Mouse (Mus musculus): ENCODE measurements around the gene Ptk7. TPM values are rescaled to one million over a fixed set of nuclear protein-coding genes. Genes with fewer than 3 reads are reported as not detected.

Gene Ptk7
- 26.9 and 28.8 TPM in 2 replicates for polyA plus RNA-seq (2015; fragmentation: Nextera tagmentation; extraction: Ambion mirVana)

DNA sequence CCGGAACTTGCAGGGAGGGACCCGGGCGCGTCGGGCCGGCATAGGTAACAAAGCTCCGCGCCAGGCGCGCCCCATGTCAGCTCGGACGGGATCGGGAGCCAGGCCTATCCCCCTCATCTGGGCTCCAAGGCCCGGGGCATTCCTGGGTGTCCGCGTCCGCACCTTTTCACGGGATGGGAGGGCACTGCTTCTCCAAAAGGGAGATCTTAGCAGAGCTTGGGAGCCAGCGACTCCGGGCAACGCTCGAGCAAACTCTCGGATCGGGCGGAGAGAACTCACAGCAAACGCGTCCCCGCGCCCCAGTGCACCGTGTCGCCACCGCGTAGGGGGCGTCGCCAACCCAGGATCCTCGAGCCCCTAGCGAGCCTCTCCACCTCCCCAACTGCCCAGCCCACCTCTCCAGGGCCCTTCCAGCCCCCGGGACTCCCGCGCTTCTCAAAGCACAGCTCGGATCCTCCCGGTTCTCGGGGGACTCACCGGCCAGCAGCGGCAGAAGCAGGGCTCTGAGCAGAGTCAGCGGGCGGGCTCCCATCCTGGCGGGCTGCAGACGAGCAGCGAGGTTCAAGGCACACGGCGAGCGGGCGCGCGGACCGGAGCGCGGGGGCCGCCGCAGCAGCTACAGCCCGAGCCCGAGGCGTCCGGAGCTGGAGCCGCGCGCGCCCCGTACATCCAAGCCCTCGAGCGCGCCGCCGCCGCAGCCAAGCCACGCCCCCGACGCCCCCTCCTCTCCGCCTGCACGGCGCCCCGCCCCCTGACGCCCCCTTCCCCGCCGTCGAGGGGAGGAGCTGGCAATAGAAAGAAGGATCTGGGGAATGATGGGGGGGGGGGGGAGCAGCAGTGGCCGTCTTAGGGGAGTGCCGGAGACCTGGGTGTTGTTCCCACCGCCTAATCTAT, at the start of gene Ptk7:
Ptk7 (minus strand) TSS at position 714 of the 894 bp plus-strand sequence.
- Histone ChIP-seq H3K36me3 (ENCODE audit: control insufficient read depth, insufficient read depth, low read length) (peaks cover 11% of the 10 kb centered on the region), H3K4me3 (ENCODE audit: low read depth, low read length) (peak within 1 kb of the TSS; percentile 96), H3K27ac (ENCODE audit: low read length) (peak within 1 kb of the TSS; percentile 89), H3K4me1 (ENCODE audit: control insufficient read depth, insufficient read depth, low read length) (peaks cover 26% of the 10 kb centered on the region), H3K9me3 (replicated peaks; ENCODE audit: control insufficient read depth, low read length, poor library complexity, severe bottlenecking) (no peaks in the 10 kb centered on the region), H3K27me3 (ENCODE audit: control insufficient read depth, insufficient read depth, low read depth, low read length) (no peaks in the 10 kb centered on the region), H3K9ac (ENCODE audit: low read depth, low read length) (peak within 1 kb of the TSS; percentile 97), H3K4me2 (ENCODE audit: low read length) (peak within 1 kb of the TSS; percentile 65)
- ATAC-seq = peak; percentile 78
- WGBS = under 1% methylated on average over 65 of the region's 90 CpGs

DNA sequence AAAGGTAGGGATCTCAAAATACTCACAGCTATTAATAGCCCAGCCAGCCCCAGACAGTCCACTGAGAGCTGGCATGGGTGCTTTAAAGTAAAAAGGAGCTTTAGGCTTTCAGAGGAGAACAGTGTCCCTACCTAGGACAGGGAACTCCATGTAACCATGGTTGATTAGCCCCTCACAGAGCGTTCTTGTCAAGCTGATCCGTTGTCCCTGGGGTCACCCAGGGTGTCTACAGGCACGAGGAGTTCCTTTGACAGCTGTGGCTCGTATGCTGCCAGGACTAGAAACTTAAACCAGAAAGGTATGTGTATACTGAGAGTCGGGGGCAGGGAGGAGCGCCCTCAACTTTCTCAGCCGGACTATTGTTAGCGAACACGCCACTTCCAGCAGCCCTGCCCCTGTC, 49.6 kb upstream of the Ptk7 start:
- Histone ChIP-seq H3K4me2 (ENCODE audit: low read length) (peak overlapping the region; percentile 77; the same call in 1 of the 2 replicates), H3K4me3 (ENCODE audit: low read depth, low read length) (no peak overlapping the region), H3K9ac (ENCODE audit: low read depth, low read length) (no peak overlapping the region), H3K27me3 (ENCODE audit: control insufficient read depth, insufficient read depth, low read depth, low read length) (no peaks in the 10 kb centered on the region), H3K27ac (ENCODE audit: low read length) (no peak overlapping the region), H3K4me1 (ENCODE audit: control insufficient read depth, insufficient read depth, low read length) (peaks cover 32% of the 10 kb centered on the region), H3K9me3 (replicated peaks; ENCODE audit: control insufficient read depth, low read length, poor library complexity, severe bottlenecking) (no peaks in the 10 kb centered on the region), H3K36me3 (ENCODE audit: control insufficient read depth, insufficient read depth, low read length) (peaks cover 31% of the 10 kb centered on the region)
- no peak for ATAC-seq
- 66% methylated on average over 9 of the region's 9 CpGs for WGBS

DNA sequence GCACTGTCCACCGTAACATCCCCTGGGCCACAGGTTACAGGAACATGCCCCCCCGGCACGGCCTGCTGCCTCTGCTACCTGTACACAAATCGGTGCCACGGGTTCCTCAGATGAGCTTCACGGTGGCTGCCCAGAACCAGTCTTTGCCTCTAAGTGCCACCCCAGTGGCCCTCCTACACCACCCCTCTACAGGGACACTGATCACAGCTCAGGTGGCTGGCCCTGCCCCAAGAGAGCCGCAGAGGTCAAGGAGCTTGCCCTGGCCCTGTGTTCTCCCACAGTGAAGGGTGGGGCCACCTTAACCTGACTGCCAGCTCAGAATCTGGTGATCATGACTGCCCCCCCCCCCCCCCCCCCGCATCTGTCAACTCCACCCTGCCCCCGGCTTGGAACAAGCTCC, 49.1 kb upstream of the Ptk7 start, which contains the start of gene Mea1:
Mea1 (plus strand) TSS at position 378 of the 400 bp plus-strand sequence.
- Histone ChIP-seq H3K9me3 (replicated peaks; ENCODE audit: control insufficient read depth, low read length, poor library complexity, severe bottlenecking) (no peaks in the 10 kb centered on the region), H3K27me3 (ENCODE audit: control insufficient read depth, insufficient read depth, low read depth, low read length) (no peaks in the 10 kb centered on the region), H3K27ac (ENCODE audit: low read length) (no peak within 1 kb of the TSS), H3K36me3 (ENCODE audit: control insufficient read depth, insufficient read depth, low read length) (peaks cover 26% of the 10 kb centered on the region), H3K4me2 (ENCODE audit: low read length) (peak within 1 kb of the TSS; percentile 77), H3K4me1 (ENCODE audit: control insufficient read depth, insufficient read depth, low read length) (peaks cover 35% of the 10 kb centered on the region), H3K4me3 (ENCODE audit: low read depth, low read length) (peak within 1 kb of the TSS; percentile 75), H3K9ac (ENCODE audit: low read depth, low read length) (peak within 1 kb of the TSS; percentile 82)
- 88% methylated on average over 8 of the region's 9 CpGs for WGBS
- no peak for ATAC-seq

DNA sequence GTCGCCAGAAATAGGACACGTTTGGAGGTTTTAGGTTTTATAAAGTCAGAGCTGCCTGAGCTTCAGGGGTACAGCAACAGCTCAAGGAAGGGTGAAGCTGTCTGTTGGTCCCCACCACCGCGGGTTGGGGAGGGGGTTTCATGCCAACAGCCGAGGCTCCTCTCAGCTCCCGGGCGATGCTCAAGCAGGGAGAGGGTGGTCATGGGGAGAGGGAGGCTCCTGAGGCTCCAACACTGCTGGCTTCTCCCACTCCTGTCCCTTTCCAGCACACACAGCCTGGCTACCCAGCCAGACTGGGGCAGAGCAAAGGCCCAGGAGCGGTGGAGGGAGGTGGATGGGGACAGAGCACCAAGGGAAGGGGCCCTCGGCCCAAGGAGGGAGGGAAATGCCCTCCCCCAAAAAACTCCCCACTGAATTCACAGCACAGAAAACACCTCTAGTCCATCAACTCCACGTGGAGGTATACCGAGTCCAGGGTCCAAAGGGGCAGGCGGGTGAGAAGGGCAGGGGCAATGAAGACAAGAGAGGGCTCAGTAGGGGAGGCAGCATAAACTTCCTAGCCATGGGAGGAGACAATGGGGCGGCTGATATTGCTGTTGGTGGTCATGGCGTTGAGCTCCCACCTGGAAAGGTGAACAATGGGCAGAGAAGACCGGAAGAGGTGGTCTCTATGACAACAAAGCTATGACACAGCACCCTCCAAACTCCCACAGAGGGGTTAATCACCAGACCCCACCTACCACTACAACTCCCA, 45.4 kb upstream of the Ptk7 start:
- H3K9ac ChIP-seq (ENCODE audit: low read depth, low read length) = peak overlapping the region; percentile 60

DNA sequence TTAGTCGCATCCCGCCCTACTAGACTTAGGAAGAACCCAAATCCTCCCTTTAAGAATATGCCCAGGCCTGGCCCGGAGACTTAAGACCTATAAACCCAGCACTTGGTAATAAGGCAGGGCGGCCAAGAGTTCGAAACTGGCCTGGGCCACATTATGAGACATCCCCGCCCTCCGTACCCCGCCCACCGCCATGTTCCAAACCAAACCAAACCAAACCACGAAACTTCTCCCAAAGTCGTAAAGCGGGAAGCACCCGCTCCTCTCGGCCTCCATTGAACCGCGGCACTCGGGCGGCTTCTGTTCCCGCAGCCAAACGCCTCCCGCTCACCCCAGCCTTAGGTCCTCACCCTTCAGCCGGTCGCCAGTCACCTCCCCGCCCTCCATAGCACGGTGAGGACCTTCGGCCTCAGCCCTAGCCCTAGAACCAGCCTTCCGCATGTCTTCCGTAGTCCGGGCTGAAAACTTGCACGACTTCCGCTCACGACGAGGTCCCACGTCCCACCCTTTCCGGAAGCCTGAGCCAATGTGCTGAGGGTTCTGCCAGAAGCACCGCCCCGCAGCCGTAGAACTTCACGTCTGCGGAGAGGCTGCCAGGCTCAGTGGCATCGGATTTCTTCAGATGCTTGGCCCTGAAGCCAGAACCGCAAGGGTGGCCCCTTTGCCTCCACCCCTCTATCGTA, 44.7 kb upstream of the Ptk7 start, which contains the start of gene Rrp36:
Rrp36 (minus strand) TSS at position 503 of the 680 bp plus-strand sequence.
- peaks cover 25% of the 10 kb centered on the region for H3K4me1 ChIP-seq (ENCODE audit: control insufficient read depth, insufficient read depth, low read length)
- H3K4me3 ChIP-seq (ENCODE audit: low read depth, low read length) = peak within 1 kb of the TSS; percentile 88
- H3K4me2 ChIP-seq (ENCODE audit: low read length) = peak within 1 kb of the TSS; percentile 89
- peaks cover 34% of the 10 kb centered on the region for H3K36me3 ChIP-seq (ENCODE audit: control insufficient read depth, insufficient read depth, low read length)
- peak within 1 kb of the TSS; percentile 72 for H3K27ac ChIP-seq (ENCODE audit: low read length)
- under 1% methylated on average over 43 of the region's 43 CpGs for WGBS
- no peaks in the 10 kb centered on the region for H3K27me3 ChIP-seq (ENCODE audit: control insufficient read depth, insufficient read depth, low read depth, low read length)
- H3K9ac ChIP-seq (ENCODE audit: low read depth, low read length) = peak within 1 kb of the TSS; percentile 69
- ATAC-seq = peak; percentile 91
- no peaks in the 10 kb centered on the region for H3K9me3 ChIP-seq (replicated peaks; ENCODE audit: control insufficient read depth, low read length, poor library complexity, severe bottlenecking)

More for the DNA sequence above, 45.4 kb upstream of the Ptk7 start:
- peaks cover 27% of the 10 kb centered on the region for H3K36me3 ChIP-seq (ENCODE audit: control insufficient read depth, insufficient read depth, low read length)
- H3K4me3 ChIP-seq (ENCODE audit: low read depth, low read length) = peak overlapping the region; percentile 88
- peak overlapping the region; percentile 89 for H3K4me2 ChIP-seq (ENCODE audit: low read length)
- peak; percentile 46 for ATAC-seq
- no peaks in the 10 kb centered on the region for H3K27me3 ChIP-seq (ENCODE audit: control insufficient read depth, insufficient read depth, low read depth, low read length)
- peaks cover 32% of the 10 kb centered on the region for H3K4me1 ChIP-seq (ENCODE audit: control insufficient read depth, insufficient read depth, low read length)
- WGBS = 17% methylated on average over 14 of the region's 15 CpGs
- no peaks in the 10 kb centered on the region for H3K9me3 ChIP-seq (replicated peaks; ENCODE audit: control insufficient read depth, low read length, poor library complexity, severe bottlenecking)
- peak overlapping the region; percentile 72 for H3K27ac ChIP-seq (ENCODE audit: low read length)

DNA sequence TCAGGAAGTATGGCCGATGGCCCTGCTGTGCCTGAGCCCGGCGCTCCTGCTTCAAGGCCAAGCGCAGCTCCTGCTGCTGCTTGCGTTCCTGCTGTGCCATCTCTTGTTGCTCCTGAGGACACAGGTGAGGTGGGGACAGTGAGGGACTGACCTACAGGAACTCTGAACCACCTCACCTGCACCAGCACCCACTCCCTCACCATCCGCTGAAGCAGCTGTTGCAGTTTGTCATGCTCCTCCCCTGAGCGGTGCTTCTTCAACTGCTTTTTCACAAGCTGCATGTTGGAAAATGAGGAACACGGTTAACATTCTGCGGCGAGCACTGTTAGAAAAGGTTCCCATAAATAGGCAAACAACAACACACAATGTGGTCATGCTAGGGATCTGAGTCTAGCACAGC, 40.6 kb upstream of the Ptk7 start:
- Histone ChIP-seq H3K9ac (ENCODE audit: low read depth, low read length) (no peak overlapping the region), H3K4me3 (ENCODE audit: low read depth, low read length) (no peak overlapping the region), H3K27ac (ENCODE audit: low read length) (no peak overlapping the region), H3K9me3 (replicated peaks; ENCODE audit: control insufficient read depth, low read length, poor library complexity, severe bottlenecking) (no peaks in the 10 kb centered on the region), H3K4me2 (ENCODE audit: low read length) (no peak overlapping the region), H3K27me3 (ENCODE audit: control insufficient read depth, insufficient read depth, low read depth, low read length) (no peaks in the 10 kb centered on the region), H3K36me3 (ENCODE audit: control insufficient read depth, insufficient read depth, low read length) (peaks cover 31% of the 10 kb centered on the region), H3K4me1 (ENCODE audit: control insufficient read depth, insufficient read depth, low read length) (peaks cover 18% of the 10 kb centered on the region)
- 98% methylated on average over 10 of the region's 10 CpGs for WGBS
- ATAC-seq = no peak

DNA sequence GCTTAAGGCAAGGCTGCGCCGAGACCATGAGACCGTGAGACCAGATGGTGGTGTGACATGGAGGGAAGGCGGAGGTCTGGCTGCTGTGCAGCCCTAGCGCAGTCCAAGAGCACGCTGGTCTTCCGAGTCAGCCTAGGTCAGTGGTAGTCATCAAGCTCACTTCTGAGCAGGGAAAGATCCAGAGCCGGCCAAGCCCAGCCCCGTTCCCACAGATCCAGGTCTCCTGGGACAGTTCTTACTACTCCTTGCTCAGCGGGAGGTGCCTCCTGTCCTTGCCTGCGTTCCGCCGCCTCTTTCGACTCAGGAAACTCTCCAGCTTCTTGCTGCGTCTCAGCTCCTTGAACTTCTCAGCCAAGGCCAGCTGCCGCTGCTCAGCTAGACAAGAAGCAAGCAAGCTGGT, 38.4 kb upstream of the Ptk7 start:
- Histone ChIP-seq H3K9me3 (replicated peaks; ENCODE audit: control insufficient read depth, low read length, poor library complexity, severe bottlenecking) (no peaks in the 10 kb centered on the region), H3K4me3 (ENCODE audit: low read depth, low read length) (no peak overlapping the region), H3K4me1 (ENCODE audit: control insufficient read depth, insufficient read depth, low read length) (peaks cover under 1% of the 10 kb centered on the region), H3K36me3 (ENCODE audit: control insufficient read depth, insufficient read depth, low read length) (peaks cover 46% of the 10 kb centered on the region), H3K4me2 (ENCODE audit: low read length) (no peak overlapping the region), H3K9ac (ENCODE audit: low read depth, low read length) (no peak overlapping the region), H3K27ac (ENCODE audit: low read length) (no peak overlapping the region), H3K27me3 (ENCODE audit: control insufficient read depth, insufficient read depth, low read depth, low read length) (no peaks in the 10 kb centered on the region)
- WGBS = 95% methylated on average over 16 of the region's 16 CpGs
- no peak for ATAC-seq

DNA sequence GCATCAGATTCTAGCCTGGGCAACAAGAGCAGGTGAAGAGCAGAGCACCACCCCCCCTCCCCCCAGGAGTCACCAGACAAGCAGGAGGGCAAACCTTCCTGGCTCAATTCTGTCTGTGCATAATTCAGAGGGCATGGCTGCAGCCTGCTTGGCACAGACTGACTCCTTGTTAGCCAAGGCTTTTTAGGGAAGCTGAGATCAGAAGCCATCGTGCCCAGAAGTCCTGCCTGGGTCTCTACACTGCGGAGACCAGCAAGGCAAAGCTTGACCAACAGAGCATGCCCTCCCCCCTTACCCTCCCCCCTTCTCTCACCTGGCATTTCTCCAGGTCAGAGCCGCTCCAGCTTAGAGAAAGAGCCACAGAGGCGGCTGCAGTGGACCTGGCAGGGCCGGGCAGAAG, 33.4 kb upstream of the Ptk7 start:
- H3K27ac ChIP-seq (ENCODE audit: low read length) = no peak overlapping the region
- ATAC-seq = no peak
- H3K9ac ChIP-seq (ENCODE audit: low read depth, low read length) = no peak overlapping the region
- H3K9me3 ChIP-seq (replicated peaks; ENCODE audit: control insufficient read depth, low read length, poor library complexity, severe bottlenecking) = no peaks in the 10 kb centered on the region
- H3K4me2 ChIP-seq (ENCODE audit: low read length) = no peak overlapping the region
- no peak overlapping the region for H3K4me3 ChIP-seq (ENCODE audit: low read depth, low read length)
- H3K27me3 ChIP-seq (ENCODE audit: control insufficient read depth, insufficient read depth, low read depth, low read length) = no peaks in the 10 kb centered on the region
- H3K4me1 ChIP-seq (ENCODE audit: control insufficient read depth, insufficient read depth, low read length) = no peaks in the 10 kb centered on the region
- 95% methylated on average over 5 of the region's 5 CpGs for WGBS
- peaks cover 63% of the 10 kb centered on the region for H3K36me3 ChIP-seq (ENCODE audit: control insufficient read depth, insufficient read depth, low read length)

All from midbrain, embryonic 16.5 days (tissue).